Mouse (Mus musculus): ENCODE data around the gene Ang2. TPM values are rescaled to one million over a fixed set of nuclear protein-coding genes. Genes with fewer than 3 reads are reported as not detected.

Ang2 gene
- polyA plus RNA-seq, 1 experiment from 2014 or later: not detected

DNA sequence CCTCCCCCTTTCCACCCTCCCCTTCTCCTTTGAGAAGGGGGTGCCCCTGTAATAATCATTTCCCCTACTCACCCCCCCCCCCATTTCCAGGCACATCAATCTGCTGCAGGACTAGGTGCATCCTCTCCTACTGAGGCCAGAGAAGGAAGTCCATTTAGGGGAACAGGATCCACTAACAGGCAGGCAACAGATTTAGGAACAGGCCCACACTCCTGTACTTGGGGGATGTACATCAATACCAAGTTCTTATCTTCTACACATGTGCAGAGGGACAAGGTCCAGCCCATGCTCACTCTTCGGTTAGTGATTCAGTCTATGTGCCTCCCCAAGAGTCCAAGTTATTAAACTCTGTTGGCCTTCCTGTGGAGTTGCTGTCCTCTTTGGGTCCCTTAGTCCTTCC is 41.9 kb downstream of the Ang2 start:
- no peak overlapping the region for H3K27ac ChIP-seq (ENCODE audit: low read depth, low read length)
- H3K4me3 ChIP-seq (ENCODE audit: low read depth, low read length): no peak overlapping the region
- H3K9ac ChIP-seq (ENCODE audit: low read depth, low read length): no peak overlapping the region
- no peaks in the 10 kb centered on the region for H3K36me3 ChIP-seq (ENCODE audit: control insufficient read depth, insufficient read depth, low read length)
- no peaks in the 10 kb centered on the region for H3K4me1 ChIP-seq (ENCODE audit: control insufficient read depth, insufficient read depth, low read length)
- no peak overlapping the region for H3K4me2 ChIP-seq
- ATAC-seq (replicated peaks; ENCODE audit: insufficient number of reproducible peaks, low FRiP score, low TSS enrichment): no peak
- H3K27me3 ChIP-seq (ENCODE audit: control insufficient read depth, insufficient read depth, low read length): no peaks in the 10 kb centered on the region
- WGBS (ENCODE audit: insufficient replicate concordance): 89% methylated on average over 1 of the region's 1 CpGs
- no peaks in the 10 kb centered on the region for H3K9me3 ChIP-seq (replicated peaks; ENCODE audit: control insufficient read depth, low read length)

DNA sequence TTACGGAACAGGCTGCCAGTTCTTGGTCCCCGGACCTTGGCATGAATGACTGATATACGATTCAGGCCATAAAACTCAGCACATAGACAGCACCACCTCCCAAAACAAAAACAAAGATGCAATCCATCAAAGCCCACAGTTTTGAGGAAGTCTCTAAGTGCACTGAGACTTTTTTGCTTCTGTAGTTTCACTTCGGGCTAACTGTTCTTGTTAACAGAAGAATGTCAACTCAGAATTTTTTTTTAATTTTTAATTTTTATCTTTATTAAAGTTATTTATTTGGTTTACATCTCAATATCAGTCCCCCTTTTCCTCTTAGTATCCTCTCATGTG is 42.2 kb downstream of the Ang2 start:
- H3K36me3 ChIP-seq (ENCODE audit: control insufficient read depth, insufficient read depth, low read length): no peaks in the 10 kb centered on the region

DNA sequence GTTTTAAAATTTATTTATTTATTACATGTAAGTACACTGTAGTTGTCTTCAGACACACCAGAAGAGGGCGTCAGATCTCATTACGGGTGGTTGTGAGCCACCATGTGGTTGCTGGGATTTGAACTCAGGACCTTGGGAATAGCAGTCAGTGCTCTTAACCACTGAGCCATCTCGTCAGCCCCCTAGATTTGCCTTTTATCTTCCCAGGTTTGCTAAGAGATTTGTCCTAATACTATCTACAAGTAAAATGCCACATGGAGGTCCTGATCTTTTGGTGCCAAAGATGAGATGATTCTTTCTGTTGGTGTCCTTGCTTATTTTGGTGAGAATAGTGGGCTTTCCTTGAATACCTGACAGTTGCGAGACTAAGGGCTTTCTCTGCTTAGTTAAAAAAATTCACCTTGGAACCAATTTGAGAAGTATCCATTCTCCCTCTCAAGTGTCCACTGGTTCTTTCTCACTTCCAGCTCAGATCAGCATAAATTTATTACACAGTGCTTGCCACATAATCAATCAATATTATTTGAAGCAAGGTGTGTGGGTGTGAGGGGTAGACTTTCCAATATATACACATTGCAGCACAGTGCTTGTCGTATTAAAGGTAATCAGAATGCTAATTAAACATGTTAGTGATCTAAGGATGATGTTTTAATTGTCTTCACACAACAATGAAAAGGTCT is 42.8 kb downstream of the Ang2 start:
- no peaks in the 10 kb centered on the region for H3K27me3 ChIP-seq (ENCODE audit: control insufficient read depth, insufficient read depth, low read length)
- no peak overlapping the region for H3K4me2 ChIP-seq
- WGBS (ENCODE audit: insufficient replicate concordance): 80% methylated on average over 5 of the region's 5 CpGs
- no peak for ATAC-seq (replicated peaks; ENCODE audit: insufficient number of reproducible peaks, low FRiP score, low TSS enrichment)
- no peaks in the 10 kb centered on the region for H3K9me3 ChIP-seq (replicated peaks; ENCODE audit: control insufficient read depth, low read length)
- H3K9ac ChIP-seq (ENCODE audit: low read depth, low read length): no peak overlapping the region
- no peak overlapping the region for H3K4me3 ChIP-seq (ENCODE audit: low read depth, low read length)
- no peak overlapping the region for H3K27ac ChIP-seq (ENCODE audit: low read depth, low read length)
- no peaks in the 10 kb centered on the region for H3K36me3 ChIP-seq (ENCODE audit: control insufficient read depth, insufficient read depth, low read length)
- no peaks in the 10 kb centered on the region for H3K4me1 ChIP-seq (ENCODE audit: control insufficient read depth, insufficient read depth, low read length)

More for the DNA sequence above, 42.2 kb downstream of the Ang2 start:
- Histone ChIP-seq H3K4me1 (ENCODE audit: control insufficient read depth, insufficient read depth, low read length) (no peaks in the 10 kb centered on the region), H3K9ac (ENCODE audit: low read depth, low read length) (no peak overlapping the region), H3K27me3 (ENCODE audit: control insufficient read depth, insufficient read depth, low read length) (no peaks in the 10 kb centered on the region), H3K4me2 (no peak overlapping the region), H3K9me3 (replicated peaks; ENCODE audit: control insufficient read depth, low read length) (no peaks in the 10 kb centered on the region), H3K4me3 (ENCODE audit: low read depth, low read length) (no peak overlapping the region), H3K27ac (ENCODE audit: low read depth, low read length) (no peak overlapping the region)
- WGBS (ENCODE audit: insufficient replicate concordance): 81% methylated on average over 4 of the region's 4 CpGs
- ATAC-seq (replicated peaks; ENCODE audit: insufficient number of reproducible peaks, low FRiP score, low TSS enrichment): no peak

DNA sequence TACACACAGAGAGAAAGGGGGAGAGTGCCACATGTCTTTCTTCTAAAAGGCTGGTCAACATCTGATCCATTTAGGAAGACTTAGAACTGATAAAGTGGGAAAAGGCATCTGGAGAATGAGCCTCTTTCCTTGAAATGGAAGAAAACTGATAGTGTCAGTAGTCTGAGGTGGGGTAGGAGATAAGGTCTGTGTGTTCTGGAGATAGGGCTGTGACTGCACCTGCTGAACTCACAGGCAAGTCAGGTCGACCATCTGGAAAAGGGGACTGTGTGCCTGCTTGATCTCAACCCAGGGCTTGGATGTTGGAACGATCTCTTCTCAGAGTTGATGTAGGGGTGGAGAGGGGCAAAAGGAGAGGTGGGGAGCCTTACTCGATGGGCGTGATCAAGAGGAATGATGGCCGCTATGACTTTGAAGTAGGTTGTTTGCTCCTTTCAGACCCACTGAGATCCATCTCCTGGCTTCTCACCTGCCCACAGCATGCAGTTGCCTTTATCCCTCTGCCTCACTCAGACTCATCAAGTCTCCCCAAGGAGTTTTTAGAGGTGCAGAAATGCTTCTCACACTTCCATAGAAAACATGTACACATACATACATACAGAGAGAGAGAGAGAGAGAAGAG is 46.6 kb downstream of the Ang2 start:
- Histone ChIP-seq H3K36me3 (ENCODE audit: control insufficient read depth, insufficient read depth, low read length) (no peaks in the 10 kb centered on the region), H3K27me3 (ENCODE audit: control insufficient read depth, insufficient read depth, low read length) (no peaks in the 10 kb centered on the region), H3K9ac (ENCODE audit: low read depth, low read length) (no peak overlapping the region), H3K4me1 (ENCODE audit: control insufficient read depth, insufficient read depth, low read length) (no peaks in the 10 kb centered on the region), H3K27ac (ENCODE audit: low read depth, low read length) (no peak overlapping the region), H3K9me3 (replicated peaks; ENCODE audit: control insufficient read depth, low read length) (no peaks in the 10 kb centered on the region), H3K4me2 (no peak overlapping the region), H3K4me3 (ENCODE audit: low read depth, low read length) (no peak overlapping the region)
- WGBS (ENCODE audit: insufficient replicate concordance): 32% methylated on average over 5 of the region's 5 CpGs
- ATAC-seq (replicated peaks; ENCODE audit: insufficient number of reproducible peaks, low FRiP score, low TSS enrichment): no peak

DNA sequence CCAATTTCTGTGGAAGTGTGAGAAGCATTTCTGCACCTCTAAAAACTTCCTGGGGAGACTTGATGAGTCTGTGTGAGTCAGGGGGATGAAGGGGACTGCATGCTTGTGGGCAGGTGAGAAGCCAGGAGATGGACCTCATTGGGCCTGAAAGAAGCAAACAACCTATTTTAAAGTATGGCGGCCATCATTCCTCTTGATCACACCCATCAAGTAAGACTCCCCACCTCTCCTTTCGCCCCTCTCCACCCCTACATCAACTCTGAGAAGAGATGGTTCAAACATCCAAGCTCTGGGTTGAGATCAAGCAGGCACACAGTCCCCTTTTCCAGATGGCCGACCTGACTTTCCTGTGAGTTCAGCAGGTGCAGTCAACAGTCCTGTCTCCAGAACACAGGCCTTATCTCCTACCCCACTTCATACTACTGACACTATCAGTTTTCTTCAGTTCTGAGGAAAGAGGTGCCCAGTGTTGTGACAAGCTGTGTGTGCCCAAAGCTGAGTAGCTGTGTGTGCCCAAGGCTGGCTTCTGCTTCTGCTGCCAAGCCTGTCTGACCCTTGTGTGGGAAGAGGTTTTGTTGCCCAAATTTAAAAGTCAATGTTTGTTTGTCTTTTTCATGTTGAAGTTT is 48.6 kb downstream of the Ang2 start:
- 55% methylated on average over 3 of the region's 3 CpGs for WGBS (ENCODE audit: insufficient replicate concordance)

GRCm38 (mm10) chr14:51149164-51149563 is 49.8 kb downstream of the Ang2 start:
- WGBS (ENCODE audit: insufficient replicate concordance): 56% methylated on average over 5 of the region's 5 CpGs
- Histone ChIP-seq H3K36me3 (ENCODE audit: control insufficient read depth, insufficient read depth, low read length) (no peaks in the 10 kb centered on the region), H3K4me3 (ENCODE audit: low read depth, low read length) (no peak overlapping the region), H3K27ac (ENCODE audit: low read depth, low read length) (no peak overlapping the region), H3K27me3 (ENCODE audit: control insufficient read depth, insufficient read depth, low read length) (no peaks in the 10 kb centered on the region), H3K4me2 (no peak overlapping the region), H3K4me1 (ENCODE audit: control insufficient read depth, insufficient read depth, low read length) (no peaks in the 10 kb centered on the region), H3K9ac (ENCODE audit: low read depth, low read length) (no peak overlapping the region), H3K9me3 (replicated peaks; ENCODE audit: control insufficient read depth, low read length) (no peaks in the 10 kb centered on the region)
- ATAC-seq (replicated peaks; ENCODE audit: insufficient number of reproducible peaks, low FRiP score, low TSS enrichment): no peak

More for the DNA sequence above, 48.6 kb downstream of the Ang2 start:
- Histone ChIP-seq H3K27me3 (ENCODE audit: control insufficient read depth, insufficient read depth, low read length) (no peaks in the 10 kb centered on the region), H3K4me3 (ENCODE audit: low read depth, low read length) (no peak overlapping the region), H3K4me2 (no peak overlapping the region), H3K9ac (ENCODE audit: low read depth, low read length) (no peak overlapping the region), H3K9me3 (replicated peaks; ENCODE audit: control insufficient read depth, low read length) (no peaks in the 10 kb centered on the region), H3K36me3 (ENCODE audit: control insufficient read depth, insufficient read depth, low read length) (no peaks in the 10 kb centered on the region), H3K27ac (ENCODE audit: low read depth, low read length) (no peak overlapping the region), H3K4me1 (ENCODE audit: control insufficient read depth, insufficient read depth, low read length) (no peaks in the 10 kb centered on the region)
- no peak for ATAC-seq (replicated peaks; ENCODE audit: insufficient number of reproducible peaks, low FRiP score, low TSS enrichment)

GRCm38 (mm10) chr14:51148006-51148405 is 50.9 kb downstream of the Ang2 start:
- Histone ChIP-seq H3K9ac (ENCODE audit: low read depth, low read length) (no peak overlapping the region), H3K4me3 (ENCODE audit: low read depth, low read length) (no peak overlapping the region), H3K36me3 (ENCODE audit: control insufficient read depth, insufficient read depth, low read length) (no peaks in the 10 kb centered on the region), H3K4me1 (ENCODE audit: control insufficient read depth, insufficient read depth, low read length) (0 out of 2 replicates have a peak, but pooled peaks cover 4% of the 10 kb centered on the region), H3K27ac (ENCODE audit: low read depth, low read length) (no peak overlapping the region), H3K4me2 (no peak overlapping the region), H3K27me3 (ENCODE audit: control insufficient read depth, insufficient read depth, low read length) (no peaks in the 10 kb centered on the region), H3K9me3 (replicated peaks; ENCODE audit: control insufficient read depth, low read length) (no peaks in the 10 kb centered on the region)
- no peak for ATAC-seq (replicated peaks; ENCODE audit: insufficient number of reproducible peaks, low FRiP score, low TSS enrichment)
- WGBS (ENCODE audit: insufficient replicate concordance): 49% methylated on average over 3 of the region's 3 CpGs

DNA sequence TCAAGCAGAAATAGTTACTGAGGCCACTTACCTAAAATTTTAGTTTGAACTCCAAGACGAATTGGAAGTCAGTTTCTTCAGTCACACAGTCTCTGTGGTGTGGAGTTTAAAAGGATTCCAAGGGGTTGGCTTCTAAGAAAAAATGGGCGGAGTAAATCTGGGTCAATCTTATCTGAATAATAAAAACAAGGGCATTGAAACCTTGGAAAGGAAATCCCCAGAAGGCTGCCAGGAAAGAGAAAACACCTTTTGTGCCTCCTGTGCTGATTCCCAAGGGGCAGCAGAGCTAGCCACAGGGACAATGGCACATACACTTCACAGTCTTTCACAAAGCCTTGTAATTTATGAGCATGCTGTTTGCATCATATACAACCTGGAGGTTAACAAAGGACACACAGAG is 52.3 kb downstream of the Ang2 start, which contains the start of gene Rnase1:
Gene Rnase1 (minus strand): TSS at position 101 of the 400 bp plus-strand sequence.
- Histone ChIP-seq H3K4me1 (ENCODE audit: control insufficient read depth, insufficient read depth, low read length) (0 out of 2 replicates have a peak, but pooled peaks cover 4% of the 10 kb centered on the region), H3K4me3 (ENCODE audit: low read depth, low read length) (no peak within 1 kb of the TSS), H3K9ac (ENCODE audit: low read depth, low read length) (no peak within 1 kb of the TSS), H3K36me3 (ENCODE audit: control insufficient read depth, insufficient read depth, low read length) (no peaks in the 10 kb centered on the region), H3K9me3 (replicated peaks; ENCODE audit: control insufficient read depth, low read length) (no peaks in the 10 kb centered on the region), H3K27ac (ENCODE audit: low read depth, low read length) (no peak within 1 kb of the TSS), H3K27me3 (ENCODE audit: control insufficient read depth, insufficient read depth, low read length) (no peaks in the 10 kb centered on the region), H3K4me2 (no peak within 1 kb of the TSS)
- ATAC-seq (replicated peaks; ENCODE audit: insufficient number of reproducible peaks, low FRiP score, low TSS enrichment): no peak
- WGBS (ENCODE audit: insufficient replicate concordance): 60% methylated on average over 2 of the region's 2 CpGs

All from heart, embryonic 11.5 days (tissue).